Mouse (Mus musculus) hindbrain, postnatal 0 days (tissue): ENCODE measurements around the gene 1700080E11Rik. TPM values are rescaled to one million over a fixed set of nuclear protein-coding genes. Genes with fewer than 3 reads are reported as not detected.
A peak's percentile ranks its signal among the peaks of the same experiment; 100 is the strongest.

ENCODE experiments used
- ATAC-seq: fragments of 200-750 bp; cut with Nextera tagmentation; 2 replicates; pipeline ENCODE4 v1.8.0; 2017; ENCODE audit warnings: mild to moderate bottlenecking, moderate TSS enrichment, moderate library complexity
- DNase-seq: peaks from one replicate; pipeline ENCODE4 v3.0.0-alpha.2; 2015; ENCODE audit warnings: low spot score
- H3K27ac ChIP-seq: fragments of 300-500 bp; sonication (generic); 2 replicates; pipeline ENCODE4 v1.5.1; 2014; ENCODE audit warnings: mild to moderate bottlenecking
- H3K27me3 ChIP-seq: fragments of 300-500 bp; sonication (generic); 2 replicates; pipeline ENCODE4 v1.6.1; 2014; ENCODE audit warnings: low read length, mixed read lengths; ENCODE audit not compliant: insufficient read depth
- H3K36me3 ChIP-seq: fragments of 300-500 bp; sonication (generic); 2 replicates; pipeline ENCODE4 v1.6.1; 2014; ENCODE audit warnings: low read length, mixed read lengths; ENCODE audit not compliant: insufficient read depth
- H3K4me1 ChIP-seq: fragments of 300-500 bp; sonication (generic); 2 replicates; pipeline ENCODE4 v1.6.1; 2014; ENCODE audit warnings: antibody characterized with exemption, low read length, mixed read lengths; ENCODE audit not compliant: insufficient read depth
- H3K4me2 ChIP-seq: fragments of 300-500 bp; sonication (generic); 2 replicates; pipeline ENCODE4 v1.6.1; 2014; ENCODE audit warnings: low read depth, mild to moderate bottlenecking, low read length, moderate library complexity, mixed read lengths
- H3K4me3 ChIP-seq: fragments of 300-500 bp; sonication (generic); 2 replicates; pipeline ENCODE4 v1.5.1; 2014; ENCODE audit warnings: low read length
- H3K9ac ChIP-seq: fragments of 300-500 bp; sonication (generic); replicated peaks from 2 replicates; pipeline ENCODE4 v1.6.1; 2014; ENCODE audit warnings: mild to moderate bottlenecking, low read length, moderate library complexity, mixed read lengths
- H3K9me3 ChIP-seq: fragments of 300-500 bp; sonication (generic); 2 replicates; pipeline ENCODE4 v1.6.1; 2016; ENCODE audit warnings: low read length, mixed read lengths
- CTCF ChIP-seq: IDR thresholded peaks from 2 replicates; pipeline ENCODE4 v1.5.1; 2016; ENCODE audit warnings: antibody characterized with exemption, control low read depth, low read depth
- WGBS: fragments of 180-500 bp; shearing (Covaris S2); extraction: QIAGEN DNeasy Blood & Tissue Kit; methylation state at CpG from one replicate; pipeline ENCODE4 v1.1.7; 2014; 5-methylcytosine and 5-hydroxymethylcytosine counted together
- polyA plus RNA-seq: library from polyadenylated mRNA; unstranded; fragments of >200 nt; fragmentation: Nextera tagmentation; extraction: Ambion mirVana; gene quantifications from 2 replicates; pipeline ENCODE4 v1.2.1, GENCODE M21; 2015
- total RNA-seq: library from RNA; depleted of rRNA; stranded (reverse); fragments of >200 nt; gene quantifications from 2 replicates; pipeline ENCODE4 v1.2.3, GENCODE M21; 2014; rRNA removed

1700080E11Rik gene
- total RNA-seq (not detected in 2 replicates), polyA plus RNA-seq (not detected in 2 replicates)

- Histone ChIP-seq H3K4me1 (no peaks in the 10 kb centered on the region), H3K9ac (no peak within 1 kb of the TSS), H3K36me3 (no peaks in the 10 kb centered on the region), H3K27ac (no peak within 1 kb of the TSS), H3K4me2 (no peak within 1 kb of the TSS), H3K27me3 (no peaks in the 10 kb centered on the region), H3K4me3 (no peak within 1 kb of the TSS), H3K9me3 (no peaks in the 10 kb centered on the region)
- no peak for DNase-seq
- no peak for TF ChIP-seq CTCF
- ATAC-seq = no peak
- 86% methylated on average over 6 of the region's 6 CpGs for WGBS
Observed at GRCm38 (mm10) chr9:105144992-105145391, at the start of gene 1700080E11Rik. 1700080E11Rik (minus strand) TSS chr9:105145092.

DNA sequence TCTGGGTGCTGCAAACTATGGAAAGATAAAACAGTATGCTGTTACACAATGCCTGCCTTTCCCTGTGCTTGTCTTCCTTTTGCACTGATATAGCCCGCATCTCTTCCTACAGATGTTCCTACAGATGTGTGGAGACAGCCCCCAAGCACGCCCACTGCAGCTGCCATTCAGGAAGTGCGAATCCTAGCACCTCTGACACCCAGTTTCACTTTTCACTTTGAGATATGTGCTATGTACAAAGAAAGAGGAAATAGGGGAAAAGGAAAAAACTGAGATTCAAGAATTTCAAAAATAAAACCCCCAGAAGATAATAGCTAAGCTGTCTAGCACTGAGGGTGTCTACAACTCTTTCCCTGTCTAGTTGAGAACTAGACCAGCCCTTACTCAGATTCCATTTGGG is 41.8 kb upstream of the 1700080E11Rik start:
- 85% methylated on average over 3 of the region's 3 CpGs for whole genome bisulfite sequencing
- no peak overlapping the region for H3K9ac ChIP-seq

GRCm38 (mm10) chr9:105182392-105182791 is 37.5 kb upstream of the 1700080E11Rik start:
- Histone ChIP-seq H3K27me3 (no peaks in the 10 kb centered on the region), H3K4me1 (no peaks in the 10 kb centered on the region), H3K4me2 (no peak overlapping the region), H3K36me3 (no peaks in the 10 kb centered on the region), H3K4me3 (no peak overlapping the region), H3K27ac (no peak overlapping the region), H3K9ac (no peak overlapping the region), H3K9me3 (no peaks in the 10 kb centered on the region)
- ATAC-seq (no peak), DNase-seq (no peak)
- no peak for TF ChIP-seq CTCF
- WGBS = 88% methylated on average over 3 of the region's 3 CpGs

More for the DNA sequence above, 41.8 kb upstream of the 1700080E11Rik start:
- no peak for TF ChIP-seq CTCF
- Histone ChIP-seq H3K4me2 (no peak overlapping the region), H3K9me3 (no peaks in the 10 kb centered on the region), H3K4me1 (no peaks in the 10 kb centered on the region), H3K4me3 (no peak overlapping the region), H3K27ac (no peak overlapping the region), H3K27me3 (no peaks in the 10 kb centered on the region), H3K36me3 (no peaks in the 10 kb centered on the region)
- DNase-seq = no peak
- no peak for ATAC-seq

DNA sequence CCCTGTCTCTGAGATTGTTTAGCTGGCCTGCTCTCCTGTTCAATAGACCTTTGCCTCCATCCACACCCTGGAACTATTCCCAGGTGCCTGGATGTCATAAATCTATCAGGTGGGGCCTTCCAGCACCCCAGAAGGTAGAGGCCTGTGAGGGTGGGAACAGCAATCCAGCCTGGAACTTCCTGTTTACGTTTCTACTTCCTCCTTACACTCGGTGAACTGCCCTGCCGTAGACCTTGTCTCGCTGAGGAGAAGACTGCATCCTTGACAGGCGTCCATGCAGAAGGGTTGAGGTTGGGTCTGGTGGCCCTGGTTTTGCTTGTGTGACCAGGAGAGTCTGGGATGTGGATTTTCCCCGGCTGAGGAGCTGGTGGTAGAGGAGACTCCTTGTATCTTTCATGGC is 5.7 kb downstream of the 1700080E11Rik start:
- no peak for TF ChIP-seq CTCF
- ATAC-seq (no peak), DNase-seq (no peak)
- Histone ChIP-seq H3K9me3 (no peaks in the 10 kb centered on the region), H3K9ac (no peak overlapping the region), H3K27ac (no peak overlapping the region), H3K27me3 (no peaks in the 10 kb centered on the region), H3K4me1 (no peaks in the 10 kb centered on the region), H3K4me2 (no peak overlapping the region), H3K4me3 (no peak overlapping the region), H3K36me3 (no peaks in the 10 kb centered on the region)
- WGBS = 87% methylated on average over 6 of the region's 6 CpGs

- H3K27me3 ChIP-seq = no peaks in the 10 kb centered on the region
- DNase-seq (no peak), ATAC-seq (no peak)
- 47% methylated on average over 1 of the region's 1 CpGs for WGBS
- no peaks in the 10 kb centered on the region for H3K36me3 ChIP-seq
- no peak overlapping the region for H3K27ac ChIP-seq
- no peak for TF ChIP-seq CTCF
- no peaks in the 10 kb centered on the region for H3K4me1 ChIP-seq
- H3K9me3 ChIP-seq = no peaks in the 10 kb centered on the region
- H3K9ac ChIP-seq = no peak overlapping the region
- no peak overlapping the region for H3K4me3 ChIP-seq
- H3K4me2 ChIP-seq = no peak overlapping the region
Observed at GRCm38 (mm10) chr9:105136404-105136803, 8.5 kb downstream of the 1700080E11Rik start.

DNA sequence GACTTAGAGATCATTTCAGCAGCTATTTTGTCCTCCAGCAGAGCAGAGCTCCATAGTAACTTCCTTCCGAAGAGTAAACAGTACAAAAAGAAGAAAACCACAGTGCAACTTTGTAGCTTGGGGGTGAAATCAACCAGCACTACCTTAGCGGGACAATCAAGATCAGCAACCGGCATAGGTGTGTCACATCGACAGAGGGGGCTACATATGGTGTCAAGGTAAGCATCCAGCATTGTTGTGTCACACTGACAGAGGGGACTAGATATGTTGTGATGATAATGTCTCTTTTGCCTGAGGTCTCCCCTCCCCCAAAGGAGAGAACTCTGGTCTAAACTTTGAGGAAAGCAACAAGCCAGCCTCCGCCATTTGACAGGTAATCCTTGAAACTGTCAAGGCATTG is 10.4 kb downstream of the 1700080E11Rik start:
- H3K4me1 ChIP-seq = 0 out of 2 replicates have a peak, but pooled peaks cover 1% of the 10 kb centered on the region
- no peak overlapping the region for H3K27ac ChIP-seq
- no peaks in the 10 kb centered on the region for H3K27me3 ChIP-seq
- no peak overlapping the region for H3K9ac ChIP-seq
- no peaks in the 10 kb centered on the region for H3K36me3 ChIP-seq
- no peak for DNase-seq
- TF ChIP-seq CTCF = no peak
- H3K4me2 ChIP-seq = no peak overlapping the region
- ATAC-seq = no peak
- 87% methylated on average over 5 of the region's 5 CpGs for WGBS
- H3K4me3 ChIP-seq = no peak overlapping the region
- H3K9me3 ChIP-seq = no peaks in the 10 kb centered on the region

GRCm38 (mm10) chr9:105132002-105132367 is 12.9 kb downstream of the 1700080E11Rik start:
- H3K4me1 ChIP-seq = 0 out of 2 replicates have a peak, but pooled peaks cover 2% of the 10 kb centered on the region
- no peak for DNase-seq

More at GRCm38 (mm10) chr9:105132002-105132367, 12.9 kb downstream of the 1700080E11Rik start:
- peak overlapping the region; percentile 65 for H3K4me3 ChIP-seq
- peak overlapping the region; percentile 73; the same call in 1 of the 2 replicates for H3K9ac ChIP-seq
- no peaks in the 10 kb centered on the region for H3K27me3 ChIP-seq
- WGBS = 26% methylated on average over 5 of the region's 5 CpGs
- H3K27ac ChIP-seq = peak overlapping the region; percentile 90; the same call in 1 of the 2 replicates
- TF ChIP-seq CTCF = no peak
- H3K36me3 ChIP-seq = no peaks in the 10 kb centered on the region
- peak; percentile 60; the same call in 1 of the 2 replicates for ATAC-seq
- H3K9me3 ChIP-seq = no peaks in the 10 kb centered on the region
- peak overlapping the region; percentile 91 for H3K4me2 ChIP-seq
